Mouse (Mus musculus) frontal cortex, postnatal 14 days (tissue): ENCODE measurements around the gene Vmn1r142.
"Not testable (repeated sequence)": the region's sequence is repeated elsewhere in the genome, so short reads cannot be mapped to it uniquely, and the experiment has no call there.

Experiments used
- DNase-seq, 2 experiments: peaks; one replicate each; pipeline ENCODE4 v3.0.0; 2022; ENCODE audit warnings: low spot score in 2 of 2

Gene Vmn1r142

GRCm38 (mm10) chr7:22163935-22164334 lies at the start of gene Vmn1r142:
Gene Vmn1r142 (minus strand): TSS chr7:22164035.
- DNase-seq: not testable (repeated sequence)

- not testable (repeated sequence) for DNase-seq
Measured at GRCm38 (mm10) chr7:22201164-22201563, 37.3 kb upstream of the Vmn1r142 start, which contains the start of gene Gm8653. Gene Gm8653 (minus strand): TSS chr7:22201264.

- DNase-seq: not testable (repeated sequence)
Measured at GRCm38 (mm10) chr7:22189077-22189476, 25.2 kb upstream of the Vmn1r142 start, which contains the start of gene Vmn1r143. Gene Vmn1r143 (plus strand): TSS chr7:22189377.

- not testable (repeated sequence) for DNase-seq
Measured at GRCm38 (mm10) chr7:22134641-22135040, 29.2 kb downstream of the Vmn1r142 start, which contains the start of gene Gm10666. Gene Gm10666 (minus strand): TSS chr7:22134741.

GRCm38 (mm10) chr7:22118145-22118544 lies 45.7 kb downstream of the Vmn1r142 start, which contains the start of gene Gm16451:
Gene Gm16451 (minus strand): TSS chr7:22118245.
- DNase-seq: not testable (repeated sequence)
